Mouse (Mus musculus) embryo, embryonic 10.5 days (tissue): ENCODE data around the gene Rab22a.
"Not testable (repeated sequence)": the region's sequence is repeated elsewhere in the genome, so short reads cannot be mapped to it uniquely, and the experiment has no call there.

ENCODE experiments used
- DNase-seq: peaks from one replicate; pipeline ENCODE4 v3.0.0-alpha.2; 2015; ENCODE audit warnings: low spot score

The Rab22a gene

GRCm38 (mm10) chr2:173666876-173667275 is 7.3 kb downstream of the Rab22a start:
- DNase-seq = no peak

DNA sequence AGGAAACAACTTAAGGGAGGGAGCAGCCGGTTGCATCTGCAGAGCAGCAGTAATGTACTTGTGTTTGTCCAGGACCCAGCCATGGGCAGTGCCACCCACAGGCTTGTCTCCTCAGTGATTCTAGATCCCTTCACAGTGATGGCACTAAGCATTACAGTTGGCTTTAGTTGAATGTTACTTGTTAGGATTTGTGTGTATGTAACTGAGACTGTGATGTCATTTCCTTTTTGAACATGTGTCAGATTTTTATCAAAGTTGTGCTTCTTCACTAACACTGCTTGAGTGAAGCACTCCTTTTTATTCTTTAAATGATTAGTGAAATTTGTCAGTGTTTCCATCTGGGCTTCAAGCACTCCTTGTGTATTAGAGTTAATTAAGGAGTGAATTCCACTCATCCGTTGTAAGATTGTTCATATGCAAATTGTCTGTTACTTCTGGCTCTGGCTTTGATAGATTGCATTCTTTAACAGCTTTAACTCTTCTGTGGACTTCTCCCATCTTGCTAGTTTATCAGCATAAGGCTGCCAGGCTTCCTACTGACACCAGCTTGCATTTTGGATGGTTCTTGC is 12.9 kb downstream of the Rab22a start:
- no peak for DNase-seq

- DNase-seq = no peak
Measured at GRCm38 (mm10) chr2:173673469-173673868, 13.9 kb downstream of the Rab22a start.

DNA sequence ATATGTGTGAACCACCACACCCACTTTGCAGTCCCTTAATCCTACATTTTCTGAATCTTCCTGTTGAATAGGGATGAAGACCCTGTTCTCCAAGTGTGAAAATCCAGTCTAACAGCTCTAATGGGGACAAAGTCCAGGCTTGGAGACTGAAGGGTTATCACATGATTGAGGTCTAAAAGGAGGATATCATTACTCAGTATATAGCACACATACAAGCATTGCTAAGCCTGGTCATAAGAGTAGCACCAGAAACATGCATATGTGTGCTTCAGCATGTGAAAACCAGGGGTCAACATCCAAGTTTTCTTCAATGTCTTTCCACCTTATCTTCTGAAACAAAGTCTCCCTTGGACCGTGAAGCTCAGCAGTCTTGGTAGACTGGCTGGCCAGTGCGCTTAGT is 19.0 kb downstream of the Rab22a start:
- DNase-seq = no peak

DNA sequence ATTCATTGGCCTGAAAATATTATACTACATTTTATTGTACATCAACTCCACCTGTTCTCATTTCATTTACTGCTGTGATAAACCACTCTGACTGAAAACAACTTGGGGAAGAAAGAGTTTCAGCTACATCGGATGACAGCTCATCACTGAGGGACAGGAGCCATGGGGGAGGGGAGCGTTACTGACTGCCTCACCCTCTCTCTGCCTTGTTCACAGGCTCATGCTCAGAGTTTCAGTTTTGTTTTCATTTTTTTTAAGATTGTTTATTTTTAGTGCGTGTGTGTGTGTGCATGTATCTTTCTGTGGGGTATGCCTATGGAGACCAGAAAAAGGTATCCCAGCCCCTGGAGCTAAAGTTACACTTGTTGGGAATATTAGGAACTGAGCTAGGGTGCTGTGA is 19.7 kb downstream of the Rab22a start:
- DNase-seq = no peak

DNA sequence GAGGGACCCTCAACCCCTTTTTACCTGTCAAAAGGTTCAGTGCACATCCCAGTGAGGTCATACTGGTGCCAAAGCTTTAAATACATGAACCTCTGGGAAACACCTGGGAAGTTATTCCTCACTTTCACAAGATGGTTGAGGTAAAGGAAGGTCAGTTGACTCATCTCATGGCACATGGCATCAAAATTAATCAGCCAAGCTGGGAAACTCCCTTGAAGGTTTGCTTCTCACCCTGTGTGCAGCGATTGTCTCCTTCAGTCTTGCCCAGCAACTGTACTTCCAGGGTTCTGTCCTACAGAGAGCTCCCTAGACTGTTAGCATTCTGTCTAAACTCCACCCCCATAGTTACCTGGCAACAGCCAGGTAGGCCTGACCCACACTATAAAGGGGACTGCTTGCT is 20.6 kb downstream of the Rab22a start:
- DNase-seq = no peak

DNA sequence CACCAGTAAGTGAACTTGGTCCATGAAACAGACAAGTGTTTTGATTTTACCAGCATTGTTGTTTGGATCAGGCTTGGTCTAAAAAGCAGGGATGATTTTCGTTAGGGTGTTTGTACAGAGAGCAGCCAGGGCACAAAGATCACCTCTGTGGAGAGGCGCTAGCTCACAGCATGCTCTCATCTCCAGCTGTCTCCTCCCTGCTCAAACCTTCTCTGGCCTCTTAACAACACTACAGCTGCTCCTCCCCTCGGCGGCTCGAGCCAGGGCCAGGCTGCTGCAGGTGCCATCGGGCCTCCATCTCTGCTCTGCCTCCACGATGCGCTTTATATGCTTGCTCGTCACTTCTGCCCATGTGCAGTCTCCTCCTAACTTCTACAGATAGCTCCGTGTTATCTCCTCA is 23.2 kb downstream of the Rab22a start:
- DNase-seq = no peak

DNA sequence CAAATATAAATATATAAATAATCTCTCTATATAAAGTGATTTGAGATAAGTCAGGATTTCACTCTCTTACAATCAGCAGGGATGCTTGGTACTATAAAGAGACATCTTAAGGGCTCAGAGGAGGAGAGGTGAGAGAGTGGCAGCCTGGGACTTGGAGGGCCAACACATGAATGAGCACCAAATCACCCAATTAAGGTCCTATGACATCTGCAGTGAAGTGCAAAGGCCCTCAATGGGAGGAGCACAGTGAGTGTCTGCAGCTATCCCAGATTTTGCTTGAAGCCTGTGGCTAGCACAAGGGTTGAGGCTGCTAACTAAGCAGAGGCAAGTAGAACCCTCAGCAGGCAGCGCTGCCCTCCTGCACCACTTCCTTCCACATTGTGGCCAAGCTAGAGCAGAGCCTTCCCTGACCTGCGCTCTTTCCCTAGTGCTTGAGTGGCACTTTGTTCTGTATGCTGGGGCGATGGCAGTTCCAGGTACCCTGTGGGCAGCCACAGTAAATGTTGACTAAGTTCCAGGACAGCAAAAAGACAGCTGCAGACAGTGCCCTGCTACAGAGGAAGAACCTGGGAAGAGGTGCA is 26.3 kb downstream of the Rab22a start:
- DNase-seq = no peak

- DNase-seq = no peak
Measured at GRCm38 (mm10) chr2:173687363-173687762, 27.8 kb downstream of the Rab22a start.

DNA sequence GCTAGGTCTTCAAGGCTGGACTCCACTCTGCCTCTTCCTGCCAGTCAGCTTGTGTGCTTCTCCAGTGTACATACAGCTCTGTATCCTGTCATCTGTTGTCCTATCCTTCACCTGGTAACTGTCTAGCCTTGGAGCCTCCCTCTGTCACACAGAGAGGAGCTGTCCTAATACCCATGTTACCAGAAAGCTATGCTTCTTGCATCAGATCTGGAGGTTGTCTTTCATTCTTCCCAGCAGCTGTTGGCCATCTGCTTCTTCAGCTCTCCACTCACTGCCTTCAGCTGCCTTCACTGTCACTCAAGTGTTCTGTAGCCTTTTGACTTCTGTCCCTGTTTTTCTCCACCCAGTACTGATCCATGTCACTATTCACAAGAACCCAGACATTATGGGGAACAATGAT is 30.3 kb downstream of the Rab22a start:
- DNase-seq = no peak

- no peak for DNase-seq
Measured at GRCm38 (mm10) chr2:173691748-173692147, 32.2 kb downstream of the Rab22a start.

DNA sequence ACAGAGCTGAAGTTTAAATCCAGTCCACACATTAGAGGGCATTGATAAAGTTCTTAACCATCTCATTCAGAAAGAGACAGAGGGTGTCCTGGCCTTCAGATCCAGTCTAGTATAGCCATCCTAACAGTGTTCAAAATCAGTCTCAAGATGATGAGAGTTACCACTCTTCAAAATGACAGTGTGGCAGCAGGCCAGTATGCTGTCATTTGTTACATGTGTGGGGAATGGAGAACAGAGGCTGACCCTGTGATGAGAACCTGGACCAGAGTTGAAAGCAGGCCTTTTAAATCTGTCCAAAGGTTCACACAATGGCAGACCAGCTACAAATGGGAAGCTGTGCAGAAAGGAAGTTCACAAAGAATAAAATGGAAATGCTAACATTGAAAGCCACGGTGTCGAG is 33.1 kb downstream of the Rab22a start:
- no peak for DNase-seq

DNA sequence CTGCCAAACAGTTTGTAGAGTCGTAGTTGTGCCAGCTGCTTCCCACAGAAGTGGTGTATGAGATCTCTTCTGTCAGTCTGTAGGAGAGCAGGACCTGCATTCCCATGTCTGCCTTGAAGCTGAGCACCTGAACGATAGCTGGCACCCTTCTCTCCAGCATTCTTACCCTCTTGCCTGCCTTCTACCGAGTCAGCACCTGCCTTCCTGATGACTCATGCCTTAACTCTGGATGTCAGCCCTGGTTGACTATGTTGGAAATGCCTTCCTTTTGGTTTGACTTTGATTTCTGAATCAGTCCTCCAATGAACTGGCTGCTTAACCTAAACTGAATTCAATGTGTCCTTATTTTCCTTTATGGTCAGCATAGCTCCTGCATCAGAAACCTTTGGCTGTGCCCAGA is 39.3 kb downstream of the Rab22a start:
- no peak for DNase-seq

- no peak for DNase-seq
Measured at GRCm38 (mm10) chr2:173702096-173702866, 42.7 kb downstream of the Rab22a start.

GRCm38 (mm10) chr2:173702867-173703237 is 43.3 kb downstream of the Rab22a start:
- no peak for DNase-seq

DNA sequence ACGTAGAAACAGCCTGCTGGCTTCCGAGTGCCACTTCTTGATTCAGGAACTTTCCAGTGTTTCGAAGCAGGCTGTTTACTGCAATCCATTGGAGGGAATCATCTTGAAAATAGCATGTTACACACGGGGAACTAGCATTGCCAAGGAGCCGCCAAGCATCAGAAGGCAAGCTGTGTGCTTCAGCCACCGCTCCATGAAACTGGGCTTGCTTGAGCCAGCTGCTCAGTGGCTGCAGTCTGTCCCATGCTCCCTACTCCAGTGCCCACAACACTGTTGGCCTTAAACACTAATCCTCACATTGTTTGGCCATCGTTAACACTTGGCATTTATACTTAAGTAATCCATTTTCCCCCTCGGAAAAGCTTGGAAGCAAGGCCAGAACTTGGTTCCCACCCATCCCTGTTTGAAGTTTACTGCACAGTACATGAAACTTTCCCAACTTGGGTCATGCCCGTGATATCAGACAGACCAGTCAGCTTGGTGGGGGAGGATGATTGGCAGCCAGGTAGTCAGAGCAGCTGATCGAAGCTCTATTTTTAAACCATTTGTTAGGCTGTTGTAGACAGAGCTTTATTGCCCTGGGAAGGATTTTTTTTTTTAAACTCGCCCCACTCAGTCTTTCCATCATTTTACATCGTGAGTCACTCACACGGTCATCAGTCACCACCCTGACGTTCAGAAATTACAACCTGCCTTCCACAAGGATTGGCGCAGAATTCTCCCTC is 46.4 kb downstream of the Rab22a start:
- DNase-seq = no peak

GRCm38 (mm10) chr2:173707626-173708025 is 48.1 kb downstream of the Rab22a start:
- not testable (repeated sequence) for DNase-seq

GRCm38 (mm10) chr2:173710193-173710592 is 50.6 kb downstream of the Rab22a start:
- no peak for DNase-seq

- DNase-seq = peak; percentile 35
Measured at GRCm38 (mm10) chr2:173712656-173713055, 53.1 kb downstream of the Rab22a start.

- DNase-seq = no peak
Measured at GRCm38 (mm10) chr2:173713241-173713640, 53.7 kb downstream of the Rab22a start.

GRCm38 (mm10) chr2:173714620-173715218 is 55.2 kb downstream of the Rab22a start:
- no peak for DNase-seq

DNA sequence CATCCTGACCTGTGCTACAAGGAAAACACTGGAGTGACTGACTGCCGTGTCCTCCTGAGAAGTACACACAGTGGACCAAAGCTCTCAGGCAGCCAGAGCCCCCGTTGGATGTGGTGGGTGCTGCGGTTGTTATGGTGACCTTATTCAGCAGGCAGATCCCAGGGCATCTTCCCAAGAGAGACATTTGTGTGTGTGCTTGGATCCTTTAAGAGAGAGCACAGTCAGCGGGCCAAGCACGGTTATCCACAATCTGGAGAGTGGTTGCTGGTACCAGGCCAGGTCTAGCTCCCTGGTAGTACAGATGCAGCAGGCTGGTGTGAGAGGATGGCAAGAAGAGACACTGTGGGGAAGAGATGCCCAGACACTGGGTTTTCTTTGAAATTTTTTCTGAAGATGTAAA is 57.4 kb downstream of the Rab22a start:
- no peak for DNase-seq

GRCm38 (mm10) chr2:173719115-173719514 is 59.6 kb downstream of the Rab22a start, which contains the start of gene 1700010B08Rik:
Gene 1700010B08Rik (plus strand): TSS chr2:173719415.
- DNase-seq = not testable (repeated sequence)
